Comparison of ENCODE assay signal across 21 mouse cellular contexts in genomic region chr19:53694020-53694419, GRCm38 (mm10). TPM values are rescaled to one million over a fixed set of nuclear protein-coding genes. Genes with fewer than 3 reads are reported as not detected.
"Had no signal": no experiment of that assay in that cellular context is flagged by ENCODE, and none has a peak within 500 bp of the region (broad histone marks: within the 10 kb centered on the region; RNA-seq: fewer than 3 reads in every experiment).

No protein-coding gene starts in this region.

- H3K36me3 ChIP-seq: lung, embryonic 15.5 days; midbrain, embryonic 13.5 days; midbrain, embryonic 15.5 days; neural tube, embryonic 13.5 days; neural tube, embryonic 15.5 days; stomach, embryonic 15.5 days had no signal

- H3K27ac ChIP-seq: lung, embryonic 15.5 days; macrophage; midbrain, embryonic 13.5 days; midbrain, embryonic 15.5 days; neural tube, embryonic 13.5 days; neural tube, embryonic 15.5 days; stomach, embryonic 15.5 days; stomach, postnatal 0 days had no signal

- H3K4me3 ChIP-seq: lung, embryonic 15.5 days; megakaryocyte, embryonic 14.5 days; midbrain, embryonic 13.5 days; midbrain, embryonic 15.5 days; neural tube, embryonic 13.5 days; neural tube, embryonic 15.5 days; stomach, embryonic 15.5 days had no signal

- ATAC-seq: lung, postnatal 0 days; midbrain, embryonic 13.5 days; midbrain, embryonic 15.5 days had no signal

- DNase-seq: lung, adult 2 months; lung, postnatal 14 days; lung, postnatal 36 days; retina, postnatal 1 day; right cerebral cortex, adult 18-20 months; right cerebral cortex, postnatal 25 days; thymus, adult 2 months; thymus, postnatal 25 days; thymus, postnatal 4 days had no signal

- H3K4me1 ChIP-seq: lung, embryonic 15.5 days; megakaryocyte, embryonic 14.5 days; stomach, embryonic 15.5 days had no signal

- H3K9me3 ChIP-seq: lung, embryonic 15.5 days; midbrain, embryonic 13.5 days; midbrain, embryonic 15.5 days; neural tube, embryonic 13.5 days; neural tube, embryonic 15.5 days; stomach, embryonic 15.5 days had no signal

- H3K4me2 ChIP-seq: lung, embryonic 15.5 days; midbrain, embryonic 11.5 days; midbrain, embryonic 13.5 days; midbrain, embryonic 15.5 days; neural tube, embryonic 13.5 days; neural tube, embryonic 15.5 days; stomach, embryonic 15.5 days had no signal

- H3K27me3 ChIP-seq: midbrain, embryonic 13.5 days; midbrain, embryonic 15.5 days; neural tube, embryonic 13.5 days; stomach, embryonic 15.5 days had no signal

- H3K9ac ChIP-seq: lung, embryonic 15.5 days; midbrain, embryonic 13.5 days; midbrain, embryonic 15.5 days; neural tube, embryonic 13.5 days; neural tube, embryonic 15.5 days; stomach, embryonic 15.5 days had no signal

RNA-seq across cellular contexts. Expression of gene Rbm20, which starts 16.9 kb away (rescaled TPM):
- total RNA-seq: monocyte, adult 5-6 weeks had no signal
- polyA plus RNA-seq: macrophage had no signal
